Mouse (Mus musculus) heart, embryonic 11.5 days (tissue): ENCODE results near the gene Creg2. TPM values are rescaled to one million over a fixed set of nuclear protein-coding genes. Genes with fewer than 3 reads are reported as not detected.

Source experiments
- ATAC-seq: fragments of 200-750 bp; cut with Nextera tagmentation; replicated peaks from 2 replicates; pipeline ENCODE4 v1.8.0; 2017; ENCODE audit warnings: moderate library complexity; ENCODE audit not compliant: insufficient number of reproducible peaks, low FRiP score, low TSS enrichment
- H3K27ac ChIP-seq: fragments of 300-500 bp; sonication (generic); 2 replicates; pipeline ENCODE4 v1.5.1; 2014; ENCODE audit warnings: mild to moderate bottlenecking, low read depth, low read length
- H3K27me3 ChIP-seq: fragments of 300-500 bp; sonication (generic); 2 replicates; pipeline ENCODE4 v1.6.1; 2014; ENCODE audit warnings: mild to moderate bottlenecking, low read length, mixed read lengths; ENCODE audit not compliant: control insufficient read depth, insufficient read depth
- H3K36me3 ChIP-seq: fragments of 300-500 bp; sonication (generic); 2 replicates; pipeline ENCODE4 v1.6.1; 2014; ENCODE audit warnings: mild to moderate bottlenecking, low read length, moderate library complexity, mixed read lengths; ENCODE audit not compliant: control insufficient read depth, insufficient read depth
- H3K4me1 ChIP-seq: fragments of 300-500 bp; sonication (generic); 2 replicates; pipeline ENCODE4 v1.6.1; 2014; ENCODE audit warnings: low read length; ENCODE audit not compliant: control insufficient read depth, insufficient read depth
- H3K4me2 ChIP-seq: fragments of 300-500 bp; sonication (generic); 2 replicates; pipeline ENCODE4 v1.6.1; 2014; ENCODE audit warnings: mild to moderate bottlenecking, moderate library complexity
- H3K4me3 ChIP-seq: fragments of 300-500 bp; sonication (generic); 2 replicates; pipeline ENCODE4 v1.5.1; 2014; ENCODE audit warnings: low read depth, low read length
- H3K9ac ChIP-seq: fragments of 300-500 bp; sonication (generic); 2 replicates; pipeline ENCODE4 v1.6.1; 2014; ENCODE audit warnings: mild to moderate bottlenecking, low read depth, low read length, moderate library complexity
- H3K9me3 ChIP-seq: fragments of 300-500 bp; sonication (generic); replicated peaks from 2 replicates; pipeline ENCODE4 v1.6.1; 2016; ENCODE audit warnings: low read length; ENCODE audit not compliant: control insufficient read depth
- WGBS: fragments of 180-500 bp; shearing (Covaris S2); extraction: QIAGEN DNeasy Blood & Tissue Kit; methylation state at CpG from one replicate; pipeline ENCODE4 v1.1.7; 2014; ENCODE audit not compliant: insufficient replicate concordance; 5-methylcytosine and 5-hydroxymethylcytosine counted together
- polyA plus RNA-seq: library from polyadenylated mRNA; unstranded; fragments of >200 nt; fragmentation: Nextera tagmentation; extraction: Ambion mirVana; gene quantifications from 2 replicates; pipeline ENCODE4 v1.2.1, GENCODE M21; 2014

The Creg2 gene
- polyA plus RNA-seq, 1 experiment from 2014 or later: 0.03 TPM

GRCm38 (mm10) chr1:39645905-39646759 lies 5.1 kb downstream of the Creg2 start:
- no peaks in the 10 kb centered on the region for H3K9me3 ChIP-seq
- H3K4me2 ChIP-seq: no peak overlapping the region
- no peak overlapping the region for H3K9ac ChIP-seq
- H3K36me3 ChIP-seq: no peaks in the 10 kb centered on the region
- no peak overlapping the region for H3K27ac ChIP-seq
- 53% methylated on average over 8 of the region's 8 CpGs for WGBS
- peaks cover 2% of the 10 kb centered on the region; the same call in 1 of the 2 replicates for H3K4me1 ChIP-seq
- no peak for ATAC-seq
- H3K4me3 ChIP-seq: no peak overlapping the region
- H3K27me3 ChIP-seq: peaks cover 25% of the 10 kb centered on the region

GRCm38 (mm10) chr1:39644333-39644732 lies 6.9 kb downstream of the Creg2 start:
- Histone ChIP-seq H3K27ac (no peak overlapping the region), H3K4me2 (no peak overlapping the region), H3K4me1 (no peaks in the 10 kb centered on the region), H3K9me3 (no peaks in the 10 kb centered on the region), H3K4me3 (no peak overlapping the region), H3K9ac (no peak overlapping the region), H3K36me3 (no peaks in the 10 kb centered on the region), H3K27me3 (peaks cover 9% of the 10 kb centered on the region)
- no peak for ATAC-seq
- 68% methylated on average over 1 of the region's 1 CpGs for WGBS

- Histone ChIP-seq H3K27me3 (no peaks in the 10 kb centered on the region), H3K27ac (no peak overlapping the region), H3K4me3 (no peak overlapping the region), H3K9ac (no peak overlapping the region), H3K4me1 (no peaks in the 10 kb centered on the region), H3K36me3 (no peaks in the 10 kb centered on the region), H3K4me2 (no peak overlapping the region), H3K9me3 (no peaks in the 10 kb centered on the region)
- ATAC-seq: no peak
- WGBS: 83% methylated on average over 7 of the region's 7 CpGs
Measured at GRCm38 (mm10) chr1:39641667-39642066, 9.6 kb downstream of the Creg2 start.

GRCm38 (mm10) chr1:39637139-39637538 lies 14.1 kb downstream of the Creg2 start:
- H3K4me1 ChIP-seq: no peaks in the 10 kb centered on the region
- H3K9me3 ChIP-seq: no peaks in the 10 kb centered on the region
- no peaks in the 10 kb centered on the region for H3K36me3 ChIP-seq
- no peaks in the 10 kb centered on the region for H3K27me3 ChIP-seq
- no peak overlapping the region for H3K4me2 ChIP-seq
- WGBS: 66% methylated on average over 8 of the region's 8 CpGs
- no peak overlapping the region for H3K4me3 ChIP-seq
- H3K27ac ChIP-seq: no peak overlapping the region
- no peak overlapping the region for H3K9ac ChIP-seq
- no peak for ATAC-seq

- ATAC-seq: no peak
- H3K27me3 ChIP-seq: no peaks in the 10 kb centered on the region
- no peak overlapping the region for H3K9ac ChIP-seq
- H3K9me3 ChIP-seq: no peaks in the 10 kb centered on the region
- H3K4me3 ChIP-seq: no peak overlapping the region
- 0 out of 2 replicates have a peak overlapping the region, but pooled peaks have one; percentile 9 for H3K4me2 ChIP-seq
- H3K4me1 ChIP-seq: no peaks in the 10 kb centered on the region
- H3K36me3 ChIP-seq: no peaks in the 10 kb centered on the region
- 10% methylated on average over 5 of the region's 5 CpGs for WGBS
- no peak overlapping the region for H3K27ac ChIP-seq
Measured at GRCm38 (mm10) chr1:39636660-39637059, 14.6 kb downstream of the Creg2 start.

- ATAC-seq: no peak
- no peaks in the 10 kb centered on the region for H3K27me3 ChIP-seq
- no peak overlapping the region for H3K4me2 ChIP-seq
- 33% methylated on average over 5 of the region's 5 CpGs for WGBS
- H3K36me3 ChIP-seq: no peaks in the 10 kb centered on the region
- H3K9ac ChIP-seq: no peak overlapping the region
- H3K27ac ChIP-seq: no peak overlapping the region
- H3K9me3 ChIP-seq: no peaks in the 10 kb centered on the region
- no peak overlapping the region for H3K4me3 ChIP-seq
- H3K4me1 ChIP-seq: no peaks in the 10 kb centered on the region
Measured at GRCm38 (mm10) chr1:39636196-39636595, 15.1 kb downstream of the Creg2 start.

GRCm38 (mm10) chr1:39628606-39629005 lies 22.7 kb downstream of the Creg2 start:
- Histone ChIP-seq H3K36me3 (no peaks in the 10 kb centered on the region), H3K9ac (no peak overlapping the region), H3K4me3 (no peak overlapping the region), H3K4me2 (no peak overlapping the region), H3K4me1 (no peaks in the 10 kb centered on the region), H3K27me3 (no peaks in the 10 kb centered on the region), H3K9me3 (no peaks in the 10 kb centered on the region), H3K27ac (no peak overlapping the region)
- 76% methylated on average over 9 of the region's 9 CpGs for WGBS
- ATAC-seq: no peak

GRCm38 (mm10) chr1:39625491-39625890 lies 25.8 kb downstream of the Creg2 start:
- Histone ChIP-seq H3K9me3 (no peaks in the 10 kb centered on the region), H3K36me3 (no peaks in the 10 kb centered on the region), H3K4me2 (no peak overlapping the region), H3K9ac (no peak overlapping the region), H3K4me1 (no peaks in the 10 kb centered on the region), H3K27me3 (no peaks in the 10 kb centered on the region), H3K27ac (no peak overlapping the region), H3K4me3 (no peak overlapping the region)
- no peak for ATAC-seq
- 56% methylated on average over 3 of the region's 3 CpGs for WGBS

GRCm38 (mm10) chr1:39623729-39624128 lies 27.5 kb downstream of the Creg2 start:
- H3K27me3 ChIP-seq: no peaks in the 10 kb centered on the region
- WGBS: 29% methylated on average over 1 of the region's 1 CpGs
- no peaks in the 10 kb centered on the region for H3K9me3 ChIP-seq
- no peaks in the 10 kb centered on the region for H3K36me3 ChIP-seq
- no peak for ATAC-seq
- H3K4me2 ChIP-seq: no peak overlapping the region
- no peak overlapping the region for H3K4me3 ChIP-seq
- H3K27ac ChIP-seq: no peak overlapping the region
- no peak overlapping the region for H3K9ac ChIP-seq
- H3K4me1 ChIP-seq: no peaks in the 10 kb centered on the region
